Mouse (Mus musculus): ENCODE measurements around the gene Farp1.

- TF ChIP-seq MYOD1 (IDR thresholded peaks at IDR 0.05; ENCODE audit: control insufficient read depth, insufficient read length, low read depth) (no peak), CTCF (IDR thresholded peaks at IDR 0.05; ENCODE audit: control insufficient read depth, insufficient read depth, insufficient read length) (no peak), FOSL1 (IDR thresholded peaks at IDR 0.05; ENCODE audit: insufficient read depth, low read length, poor library complexity, severe bottlenecking) (no peak)
These were observed 157.4 kb downstream of the Farp1 start for GRCm38 (mm10) chr14:121192394-121192793.
